Mouse (Mus musculus) olfactory bulb, adult 2 months (tissue): ENCODE data around the gene Spsb2.

Experiments used
- CTCF ChIP-seq: fragments of 200-500 bp; IDR thresholded peaks from 2 replicates; pipeline ENCODE4 v1.5.1; 2012; ENCODE audit warnings: low read depth, mild to moderate bottlenecking, low read length, moderate library complexity; ENCODE audit not compliant: insufficient read depth
- POLR2A ChIP-seq: fragments of 200-500 bp; IDR thresholded peaks from 2 replicates; pipeline ENCODE4 v1.6.1; 2012; ENCODE audit warnings: mild to moderate bottlenecking, low read depth, low read length, moderate library complexity; ENCODE audit not compliant: insufficient read depth

GRCm38 (mm10) chr6:124817563-124817962, 9.1 kb downstream of the Spsb2 start:
- no peak for TF ChIP-seq CTCF
- no peak for TF ChIP-seq POLR2A
